Mouse (Mus musculus): ENCODE results near the gene Klhl9.
A peak's percentile ranks its signal among the peaks of the same experiment; 100 is the strongest.
"Not testable (repeated sequence)": the region's sequence is repeated elsewhere in the genome, so short reads cannot be mapped to it uniquely, and the experiment has no call there.

Klhl9 gene

GRCm38 (mm10) chr4:88721791-88722721, at the start of gene Klhl9, which contains the start of gene Gm26566:
Gene Klhl9 (minus strand): TSS chr4:88722465.
Gene Gm26566 (plus strand): TSS chr4:88721805.
- peak; percentile 96 for DNase-seq

- peak; percentile 74 for DNase-seq
Measured at GRCm38 (mm10) chr4:88763384-88764018, 41.2 kb upstream of the Klhl9 start.

- peak; percentile 21 for DNase-seq
Measured at GRCm38 (mm10) chr4:88762341-88762740, 40.1 kb upstream of the Klhl9 start.

- peak; percentile 74 for DNase-seq
Measured at GRCm38 (mm10) chr4:88761776-88762175, 39.5 kb upstream of the Klhl9 start.

GRCm38 (mm10) chr4:88760431-88760830, 38.2 kb upstream of the Klhl9 start:
- peak; percentile 87 for DNase-seq

GRCm38 (mm10) chr4:88759610-88760268, 37.5 kb upstream of the Klhl9 start, which contains the start of gene Gm13283:
Gene Gm13283 (plus strand): TSS chr4:88760119.
- peak; percentile 52 for DNase-seq

- DNase-seq, result not testable (repeated sequence)
Measured at GRCm38 (mm10) chr4:88758751-88759150, 36.5 kb upstream of the Klhl9 start.

- DNase-seq, result peak; percentile 90
Measured at GRCm38 (mm10) chr4:88757628-88758031, 35.4 kb upstream of the Klhl9 start.

- DNase-seq, result not testable (repeated sequence)
Measured at GRCm38 (mm10) chr4:88756581-88757513, 34.6 kb upstream of the Klhl9 start.

GRCm38 (mm10) chr4:88754818-88755340, 32.6 kb upstream of the Klhl9 start, which contains the start of gene Gm13271:
Gene Gm13271 (plus strand): TSS chr4:88754868.
- peak; percentile 66 for DNase-seq

GRCm38 (mm10) chr4:88749926-88750325, 27.7 kb upstream of the Klhl9 start:
- DNase-seq, result no peak

GRCm38 (mm10) chr4:88744207-88744606, 21.9 kb upstream of the Klhl9 start:
- no peak for DNase-seq

- no peak for DNase-seq
Measured at GRCm38 (mm10) chr4:88742771-88743371, 20.6 kb upstream of the Klhl9 start.

GRCm38 (mm10) chr4:88741426-88741825, 19.2 kb upstream of the Klhl9 start:
- DNase-seq, result no peak

GRCm38 (mm10) chr4:88739036-88739435, 16.8 kb upstream of the Klhl9 start:
- DNase-seq, result no peak

- DNase-seq, result peak; percentile 85
Measured at GRCm38 (mm10) chr4:88738480-88738879, 16.2 kb upstream of the Klhl9 start.

- peak; percentile 71 for DNase-seq
Measured at GRCm38 (mm10) chr4:88727324-88727723, 5.1 kb upstream of the Klhl9 start.

GRCm38 (mm10) chr4:88726727-88727126, 4.5 kb upstream of the Klhl9 start:
- no peak for DNase-seq

- DNase-seq, result no peak
Measured at GRCm38 (mm10) chr4:88723497-88724090, 1.3 kb upstream of the Klhl9 start.

- DNase-seq, result no peak
Measured at GRCm38 (mm10) chr4:88718715-88719114, 3.5 kb downstream of the Klhl9 start.

GRCm38 (mm10) chr4:88715059-88715458, 7.2 kb downstream of the Klhl9 start:
- no peak for DNase-seq

All from kidney, postnatal 10 days (tissue).